Mouse (Mus musculus): Measurements from ENCODE around the gene Ddo. TPM values are rescaled to one million over a fixed set of nuclear protein-coding genes. Genes with fewer than 3 reads are reported as not detected.

Ddo gene
- polyA plus RNA-seq, 1 experiment from 2014 or later = 22.9 TPM

- Histone ChIP-seq H3K27me3 (ENCODE audit: control insufficient read depth, insufficient read depth, low read length) (no peaks in the 10 kb centered on the region), H3K4me1 (ENCODE audit: control insufficient read depth in 2 of 2, insufficient read depth in 2 of 2, low read length in 2 of 2) (peaks cover 3 to 5% of the 10 kb centered on the region in 2 experiments; a peak in 2 of 4 replicates), H3K27ac (replicated peaks in 1 of 2; ENCODE audit: control insufficient read depth in 1 of 2, insufficient read depth in 1 of 2, low read depth in 2 of 2, low read length in 2 of 2) (no peak overlapping the region), H3K4me2 (ENCODE audit: low read length) (no peak overlapping the region), H3K36me3 (ENCODE audit: control insufficient read depth, insufficient read depth, low read length) (no peaks in the 10 kb centered on the region), H3K4me3 (ENCODE audit: control insufficient read depth in 1 of 2, insufficient read depth in 1 of 2, low read depth in 1 of 2, low read length in 2 of 2) (no peak overlapping the region), H3K9ac (ENCODE audit: low read length) (no peak overlapping the region), H3K9me3 (ENCODE audit: control insufficient read depth, low read length) (no peaks in the 10 kb centered on the region)
- 66% methylated on average over 6 of the region's 6 CpGs for WGBS
- ATAC-seq (ENCODE audit: insufficient number of reproducible peaks, insufficient read depth, low FRiP score, low read depth) = no peak
These were observed 58.5 kb downstream of the Ddo start for GRCm38 (mm10) chr10:40688266-40688665.

- Histone ChIP-seq H3K36me3 (ENCODE audit: control insufficient read depth, insufficient read depth, low read length) (no peaks in the 10 kb centered on the region), H3K27me3 (ENCODE audit: control insufficient read depth, insufficient read depth, low read length) (no peaks in the 10 kb centered on the region), H3K4me1 (ENCODE audit: control insufficient read depth in 2 of 2, insufficient read depth in 2 of 2, low read length in 2 of 2) (peaks cover under 1 to 1% of the 10 kb centered on the region in 2 experiments; a peak in 2 of 4 replicates), H3K4me3 (ENCODE audit: control insufficient read depth in 1 of 2, insufficient read depth in 1 of 2, low read depth in 1 of 2, low read length in 2 of 2) (no peak overlapping the region), H3K27ac (replicated peaks in 1 of 2; ENCODE audit: control insufficient read depth in 1 of 2, insufficient read depth in 1 of 2, low read depth in 2 of 2, low read length in 2 of 2) (no peak overlapping the region), H3K9me3 (ENCODE audit: control insufficient read depth, low read length) (no peaks in the 10 kb centered on the region), H3K9ac (ENCODE audit: low read length) (no peak overlapping the region), H3K4me2 (ENCODE audit: low read length) (no peak overlapping the region)
- ATAC-seq (ENCODE audit: insufficient number of reproducible peaks, insufficient read depth, low FRiP score, low read depth) = no peak
- 45% methylated on average over 1 of the region's 1 CpGs for WGBS
These were observed 59.1 kb downstream of the Ddo start for GRCm38 (mm10) chr10:40688873-40689272.

DNA sequence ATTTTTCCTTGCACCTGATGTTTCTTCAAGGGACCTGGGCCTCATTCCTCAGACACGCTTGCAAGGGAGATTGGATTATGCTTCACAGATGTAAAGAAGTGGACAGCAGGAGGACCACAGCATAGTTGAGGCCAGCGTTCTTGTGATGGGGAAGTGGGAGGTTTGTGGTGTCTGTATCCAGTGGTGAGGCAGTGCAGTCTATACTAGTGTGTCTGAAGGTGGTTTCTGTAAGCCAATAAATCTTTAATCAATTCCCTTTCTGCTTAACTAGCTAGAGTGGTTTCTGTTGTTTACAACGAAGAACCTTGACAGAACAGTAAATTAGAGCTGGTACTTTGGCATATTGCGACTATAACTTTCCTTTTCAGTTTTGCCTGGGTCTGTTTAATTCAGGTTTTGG, 68.8 kb downstream of the Ddo start:
- Histone ChIP-seq H3K9me3 (ENCODE audit: control insufficient read depth, low read length) (no peaks in the 10 kb centered on the region), H3K4me1 (ENCODE audit: control insufficient read depth in 2 of 2, insufficient read depth in 2 of 2, low read length in 2 of 2) (peaks cover 2 to 11% of the 10 kb centered on the region in 2 experiments; a peak in 2 of 4 replicates), H3K27ac (replicated peaks in 1 of 2; ENCODE audit: control insufficient read depth in 1 of 2, insufficient read depth in 1 of 2, low read depth in 2 of 2, low read length in 2 of 2) (no peak overlapping the region), H3K4me3 (ENCODE audit: control insufficient read depth in 1 of 2, insufficient read depth in 1 of 2, low read depth in 1 of 2, low read length in 2 of 2) (no peak overlapping the region), H3K36me3 (ENCODE audit: control insufficient read depth, insufficient read depth, low read length) (no peaks in the 10 kb centered on the region), H3K9ac (ENCODE audit: low read length) (no peak overlapping the region), H3K4me2 (ENCODE audit: low read length) (no peak overlapping the region), H3K27me3 (ENCODE audit: control insufficient read depth, insufficient read depth, low read length) (no peaks in the 10 kb centered on the region)
- WGBS = 81% methylated on average over 4 of the region's 4 CpGs
- no peak for ATAC-seq (ENCODE audit: insufficient number of reproducible peaks, insufficient read depth, low FRiP score, low read depth)

GRCm38 (mm10) chr10:40711127-40711526, 81.3 kb downstream of the Ddo start:
- Histone ChIP-seq H3K27me3 (ENCODE audit: control insufficient read depth, insufficient read depth, low read length) (no peaks in the 10 kb centered on the region), H3K36me3 (ENCODE audit: control insufficient read depth, insufficient read depth, low read length) (no peaks in the 10 kb centered on the region), H3K4me1 (ENCODE audit: control insufficient read depth in 2 of 2, insufficient read depth in 2 of 2, low read length in 2 of 2) (peaks cover 0 to 2% of the 10 kb centered on the region in 2 experiments; a peak in 2 of 4 replicates), H3K9ac (ENCODE audit: low read length) (no peak overlapping the region), H3K9me3 (ENCODE audit: control insufficient read depth, low read length) (no peaks in the 10 kb centered on the region), H3K4me2 (ENCODE audit: low read length) (no peak overlapping the region), H3K4me3 (ENCODE audit: control insufficient read depth in 1 of 2, insufficient read depth in 1 of 2, low read depth in 1 of 2, low read length in 2 of 2) (no peak overlapping the region), H3K27ac (replicated peaks in 1 of 2; ENCODE audit: control insufficient read depth in 1 of 2, insufficient read depth in 1 of 2, low read depth in 2 of 2, low read length in 2 of 2) (no peak overlapping the region)
- no peak for ATAC-seq (ENCODE audit: insufficient number of reproducible peaks, insufficient read depth, low FRiP score, low read depth)
- 69% methylated on average over 7 of the region's 7 CpGs for WGBS

DNA sequence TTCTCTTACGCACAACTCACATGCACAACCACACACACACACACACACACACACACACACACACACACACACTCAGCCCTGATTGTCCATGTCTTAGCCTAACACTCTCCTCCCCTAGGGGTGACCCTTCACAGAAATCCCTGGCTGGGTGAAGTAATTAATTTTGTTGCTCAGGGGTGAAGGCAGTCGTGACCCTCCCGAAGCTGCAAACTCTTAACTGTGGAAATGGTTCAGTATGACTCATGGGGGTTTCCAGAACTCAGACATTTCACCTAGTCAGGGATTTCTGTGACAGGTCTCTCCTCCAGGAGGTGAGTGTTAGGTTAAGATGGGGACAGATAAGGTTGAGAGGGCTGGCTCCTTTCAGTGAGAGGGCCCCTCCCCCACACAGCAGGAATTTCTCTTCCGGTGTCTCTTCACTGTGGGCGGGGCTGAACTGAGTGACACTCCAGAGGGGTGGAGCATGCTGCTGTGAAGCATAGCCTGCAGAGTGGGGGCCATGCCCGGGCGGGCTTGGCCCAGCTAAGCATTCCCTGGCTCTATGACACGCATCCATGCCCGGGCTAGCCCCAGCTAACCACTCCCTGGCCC, 83.3 kb downstream of the Ddo start:
- H3K4me2 ChIP-seq (ENCODE audit: low read length) = no peak overlapping the region
- WGBS = 32% methylated on average over 9 of the region's 9 CpGs

GRCm38 (mm10) chr10:40713829-40714228, 84.0 kb downstream of the Ddo start:
- no peaks in the 10 kb centered on the region for H3K36me3 ChIP-seq (ENCODE audit: control insufficient read depth, insufficient read depth, low read length)
- no peak for ATAC-seq (ENCODE audit: insufficient number of reproducible peaks, insufficient read depth, low FRiP score, low read depth)
- no peak overlapping the region for H3K9ac ChIP-seq (ENCODE audit: low read length)
- peaks cover 0 to 5% of the 10 kb centered on the region in 2 experiments; a peak in 3 of 4 replicates for H3K4me1 ChIP-seq (ENCODE audit: control insufficient read depth in 2 of 2, insufficient read depth in 2 of 2, low read length in 2 of 2)
- WGBS = 52% methylated on average over 9 of the region's 9 CpGs
- H3K4me3 ChIP-seq (ENCODE audit: control insufficient read depth in 1 of 2, insufficient read depth in 1 of 2, low read depth in 1 of 2, low read length in 2 of 2) = no peak overlapping the region
- no peak overlapping the region for H3K27ac ChIP-seq (replicated peaks in 1 of 2; ENCODE audit: control insufficient read depth in 1 of 2, insufficient read depth in 1 of 2, low read depth in 2 of 2, low read length in 2 of 2)
- H3K4me2 ChIP-seq (ENCODE audit: low read length) = no peak overlapping the region
- H3K9me3 ChIP-seq (ENCODE audit: control insufficient read depth, low read length) = no peaks in the 10 kb centered on the region
- H3K27me3 ChIP-seq (ENCODE audit: control insufficient read depth, insufficient read depth, low read length) = no peaks in the 10 kb centered on the region

More for the DNA sequence above, 83.3 kb downstream of the Ddo start:
- ATAC-seq (ENCODE audit: insufficient number of reproducible peaks, insufficient read depth, low FRiP score, low read depth) = peak; percentile 47; the same call in 1 of the 2 replicates
- Histone ChIP-seq H3K9me3 (ENCODE audit: control insufficient read depth, low read length) (no peaks in the 10 kb centered on the region), H3K4me3 (ENCODE audit: control insufficient read depth in 1 of 2, insufficient read depth in 1 of 2, low read depth in 1 of 2, low read length in 2 of 2) (no peak overlapping the region), H3K9ac (ENCODE audit: low read length) (no peak overlapping the region), H3K4me1 (ENCODE audit: control insufficient read depth in 2 of 2, insufficient read depth in 2 of 2, low read length in 2 of 2) (peaks cover 0 to 5% of the 10 kb centered on the region in 2 experiments; a peak in 3 of 4 replicates), H3K36me3 (ENCODE audit: control insufficient read depth, insufficient read depth, low read length) (no peaks in the 10 kb centered on the region), H3K27me3 (ENCODE audit: control insufficient read depth, insufficient read depth, low read length) (no peaks in the 10 kb centered on the region), H3K27ac (replicated peaks in 1 of 2; ENCODE audit: control insufficient read depth in 1 of 2, insufficient read depth in 1 of 2, low read depth in 2 of 2, low read length in 2 of 2) (no peak overlapping the region)

GRCm38 (mm10) chr10:40715151-40715550, 85.3 kb downstream of the Ddo start:
- ATAC-seq (ENCODE audit: insufficient number of reproducible peaks, insufficient read depth, low FRiP score, low read depth) = no peak
- no peak overlapping the region for H3K27ac ChIP-seq (replicated peaks in 1 of 2; ENCODE audit: control insufficient read depth in 1 of 2, insufficient read depth in 1 of 2, low read depth in 2 of 2, low read length in 2 of 2)
- WGBS = 81% methylated on average over 4 of the region's 4 CpGs
- H3K9me3 ChIP-seq (ENCODE audit: control insufficient read depth, low read length) = no peaks in the 10 kb centered on the region
- H3K27me3 ChIP-seq (ENCODE audit: control insufficient read depth, insufficient read depth, low read length) = no peaks in the 10 kb centered on the region
- no peaks in the 10 kb centered on the region for H3K36me3 ChIP-seq (ENCODE audit: control insufficient read depth, insufficient read depth, low read length)
- no peak overlapping the region for H3K4me2 ChIP-seq (ENCODE audit: low read length)
- H3K4me3 ChIP-seq (ENCODE audit: control insufficient read depth in 1 of 2, insufficient read depth in 1 of 2, low read depth in 1 of 2, low read length in 2 of 2) = no peak overlapping the region
- H3K4me1 ChIP-seq (ENCODE audit: control insufficient read depth in 2 of 2, insufficient read depth in 2 of 2, low read length in 2 of 2) = peaks cover 0 to 5% of the 10 kb centered on the region in 2 experiments; a peak in 3 of 4 replicates
- no peak overlapping the region for H3K9ac ChIP-seq (ENCODE audit: low read length)

DNA sequence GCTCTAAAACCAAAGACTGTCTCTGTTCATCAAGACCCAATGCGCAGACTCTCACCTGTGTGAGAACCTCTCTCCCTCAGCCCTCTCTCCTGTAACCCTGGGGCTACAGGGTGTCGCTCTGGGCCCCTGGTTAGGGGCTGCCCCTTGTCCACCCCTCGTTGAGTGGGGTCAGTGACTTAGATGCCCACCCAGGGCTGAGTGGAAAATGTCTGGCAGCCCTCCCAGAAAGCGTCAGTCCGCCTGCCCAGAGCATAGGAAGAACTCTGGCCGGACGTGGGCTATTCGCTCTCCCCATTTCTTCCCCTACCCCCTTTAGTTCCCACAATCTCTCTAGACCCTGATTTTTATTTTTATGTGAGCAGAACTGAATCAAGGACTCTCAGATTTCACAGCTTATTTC, 86.5 kb downstream of the Ddo start:
- 29% methylated on average over 8 of the region's 8 CpGs for WGBS
- no peak for ATAC-seq (ENCODE audit: insufficient number of reproducible peaks, insufficient read depth, low FRiP score, low read depth)
- H3K27ac ChIP-seq (replicated peaks in 1 of 2; ENCODE audit: control insufficient read depth in 1 of 2, insufficient read depth in 1 of 2, low read depth in 2 of 2, low read length in 2 of 2) = no peak overlapping the region; a peak in 1 of 4 replicates

More for the DNA sequence above, 86.5 kb downstream of the Ddo start:
- Histone ChIP-seq H3K4me2 (ENCODE audit: low read length) (no peak overlapping the region), H3K9ac (ENCODE audit: low read length) (no peak overlapping the region), H3K4me3 (ENCODE audit: control insufficient read depth in 1 of 2, insufficient read depth in 1 of 2, low read depth in 1 of 2, low read length in 2 of 2) (no peak overlapping the region), H3K36me3 (ENCODE audit: control insufficient read depth, insufficient read depth, low read length) (no peaks in the 10 kb centered on the region), H3K4me1 (ENCODE audit: control insufficient read depth in 2 of 2, insufficient read depth in 2 of 2, low read length in 2 of 2) (peaks cover 0 to 5% of the 10 kb centered on the region in 2 experiments; a peak in 3 of 4 replicates), H3K9me3 (ENCODE audit: control insufficient read depth, low read length) (no peaks in the 10 kb centered on the region), H3K27me3 (ENCODE audit: control insufficient read depth, insufficient read depth, low read length) (no peaks in the 10 kb centered on the region)
